Mouse (Mus musculus): ENCODE data around the gene Megf11.

DNA sequence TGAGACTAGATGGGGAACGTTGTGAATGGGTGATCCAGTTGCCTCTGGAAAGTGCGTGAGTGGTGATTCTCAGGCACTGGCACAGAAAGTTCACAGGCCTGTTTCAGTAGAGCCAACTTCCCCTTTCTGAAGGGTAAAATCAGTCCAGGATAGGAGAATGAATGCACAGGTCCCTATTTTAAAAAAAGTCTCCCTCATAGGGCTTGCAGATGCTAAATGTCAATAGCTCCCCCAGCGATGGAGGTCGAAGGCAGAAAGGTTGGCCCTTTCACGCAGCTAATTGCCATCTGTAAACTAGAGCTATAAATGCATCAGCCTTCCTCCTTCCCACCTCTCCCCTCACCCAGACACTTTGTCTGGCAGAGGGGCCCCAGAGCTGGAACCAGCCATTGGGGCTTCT is 200.9 kb downstream of the Megf11 start:
- no peak for TF ChIP-seq POLR2A (IDR thresholded peaks at IDR 0.05; ENCODE audit: low read depth, low read length)
- no peak for TF ChIP-seq CTCF (IDR thresholded peaks at IDR 0.05; ENCODE audit: borderline replicate concordance, insufficient read depth, low read length)
